Mouse (Mus musculus) ES-E14 (cell line): ENCODE data around the gene Pwwp2a.

Experiments
- HCFC1 ChIP-seq: IDR thresholded peaks from 2 replicates; pipeline ENCODE4 v1.6.1; 2012; ENCODE audit warnings: low read length, inconsistent platforms, borderline replicate concordance; ENCODE audit not compliant: insufficient read depth
- MAFK ChIP-seq: IDR thresholded peaks from 2 replicates; pipeline ENCODE4 v1.6.1; 2014; ENCODE audit warnings: mild to moderate bottlenecking, low read depth, low read length, inconsistent platforms; ENCODE audit not compliant: insufficient read depth
- ZC3H11A ChIP-seq: IDR thresholded peaks from 2 replicates; pipeline ENCODE4 v1.6.1; 2012; ENCODE audit warnings: low read depth, mild to moderate bottlenecking, inconsistent platforms, low read length, borderline replicate concordance
- ZNF384 ChIP-seq: IDR thresholded peaks from 2 replicates; pipeline ENCODE4 v1.6.1; 2012; ENCODE audit warnings: low read depth, low read length, inconsistent platforms

DNA sequence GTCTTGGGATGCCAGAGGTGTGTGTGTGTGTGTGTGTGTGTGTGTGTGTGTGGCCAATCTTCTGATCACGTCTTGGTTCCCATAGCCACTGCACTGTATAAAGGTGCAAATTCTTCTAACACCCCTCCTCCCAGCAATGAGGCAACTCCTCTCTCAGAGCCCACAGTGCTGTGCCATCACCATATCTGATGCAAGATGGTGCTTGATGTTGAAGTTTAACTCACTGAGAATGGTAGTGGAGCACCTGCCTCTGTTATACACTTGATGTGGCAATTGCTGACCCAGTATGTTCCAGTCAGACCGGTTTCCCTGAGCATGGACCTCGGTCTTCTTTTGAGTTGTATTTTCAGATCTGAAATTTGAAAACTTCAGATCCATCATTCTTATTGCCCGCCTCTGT lies 88.3 kb downstream of the Pwwp2a start:
- TF ChIP-seq ZNF384 = no peak
- no peak for TF ChIP-seq MAFK
- TF ChIP-seq ZC3H11A = no peak
- TF ChIP-seq HCFC1 = no peak
